Mouse (Mus musculus) kidney, embryonic 16.5 days (tissue): ENCODE measurements at regions not wholly inside any gene's neighbourhood (a gene's known extent, or its start where the extent isn't known, plus 50 kb on each side); places are given as distances from the start of the nearest gene placed in this dataset.

ENCODE experiments used
- ATAC-seq: fragments of 200-750 bp; cut with Nextera tagmentation; 2 replicates; pipeline ENCODE4 v1.8.0; 2017; ENCODE audit warnings: moderate TSS enrichment; ENCODE audit not compliant: low FRiP score, low TSS enrichment
- H3K27ac ChIP-seq: fragments of 300-500 bp; sonication (generic); 2 replicates; pipeline ENCODE4 v1.5.1; 2014; ENCODE audit warnings: low read length
- H3K27me3 ChIP-seq: fragments of 300-500 bp; sonication (generic); 2 replicates; pipeline ENCODE4 v1.6.1; 2014; ENCODE audit warnings: low read length, control low read depth, mixed read lengths; ENCODE audit not compliant: insufficient read depth
- H3K36me3 ChIP-seq: fragments of 300-500 bp; sonication (generic); 2 replicates; pipeline ENCODE4 v1.6.1; 2014; ENCODE audit warnings: low read length, control low read depth, mixed read lengths; ENCODE audit not compliant: insufficient read depth
- H3K4me1 ChIP-seq: fragments of 300-500 bp; sonication (generic); 2 replicates; pipeline ENCODE4 v1.6.1; 2014; ENCODE audit warnings: low read length, control low read depth, mixed read lengths; ENCODE audit not compliant: insufficient read depth
- H3K4me2 ChIP-seq: fragments of 300-500 bp; sonication (generic); replicated peaks from 2 replicates; pipeline ENCODE4 v1.6.1; 2014; ENCODE audit warnings: low read depth, low read length
- H3K4me3 ChIP-seq: fragments of 300-500 bp; sonication (generic); 2 replicates; pipeline ENCODE4 v1.5.1; 2014; ENCODE audit warnings: mild to moderate bottlenecking, low read length
- H3K9ac ChIP-seq: fragments of 300-500 bp; sonication (generic); replicated peaks from 2 replicates; pipeline ENCODE4 v1.6.1; 2014; ENCODE audit warnings: low read length
- H3K9me3 ChIP-seq: fragments of 300-500 bp; sonication (generic); 2 replicates; pipeline ENCODE4 v1.6.1; 2016; ENCODE audit warnings: low read length, control low read depth
- WGBS: fragments of 180-500 bp; shearing (Covaris S2); extraction: QIAGEN DNeasy Blood & Tissue Kit; methylation state at CpG from one replicate; pipeline ENCODE4 v1.1.7; 2014; 5-methylcytosine and 5-hydroxymethylcytosine counted together

- Histone ChIP-seq H3K9ac (no peak overlapping the region), H3K4me1 (peaks cover 5% of the 10 kb centered on the region), H3K4me2 (no peak overlapping the region), H3K9me3 (no peaks in the 10 kb centered on the region), H3K36me3 (no peaks in the 10 kb centered on the region), H3K4me3 (no peak overlapping the region), H3K27ac (no peak overlapping the region), H3K27me3 (no peaks in the 10 kb centered on the region)
- 74% methylated on average over 10 of the region's 10 CpGs for WGBS
- ATAC-seq: no peak
Observed at GRCm38 (mm10) chr9:71017396-71018179, 65.6 kb upstream of the Lipc start.

DNA sequence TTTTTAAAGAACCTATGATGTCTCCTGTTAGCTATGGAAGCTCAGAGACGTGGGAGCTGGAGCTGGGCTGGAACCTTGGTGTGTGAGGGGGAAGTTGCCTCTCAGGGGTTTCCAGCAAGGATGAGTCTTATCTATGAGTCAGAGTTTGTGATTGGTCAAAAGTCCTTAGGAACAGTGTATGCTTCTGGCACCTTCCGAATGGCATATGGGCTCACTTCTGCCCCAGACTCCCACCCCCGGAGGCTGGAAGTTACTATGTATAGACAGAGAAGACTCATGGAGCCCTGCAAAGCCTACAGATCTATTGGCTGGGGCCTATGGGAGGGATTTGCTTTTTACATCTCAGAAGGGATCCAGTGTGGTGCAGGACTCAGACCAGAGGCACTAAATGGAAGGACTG, 63.9 kb upstream of the Lipc start:
- no peak for ATAC-seq
- H3K4me1 ChIP-seq: peaks cover 12% of the 10 kb centered on the region

DNA sequence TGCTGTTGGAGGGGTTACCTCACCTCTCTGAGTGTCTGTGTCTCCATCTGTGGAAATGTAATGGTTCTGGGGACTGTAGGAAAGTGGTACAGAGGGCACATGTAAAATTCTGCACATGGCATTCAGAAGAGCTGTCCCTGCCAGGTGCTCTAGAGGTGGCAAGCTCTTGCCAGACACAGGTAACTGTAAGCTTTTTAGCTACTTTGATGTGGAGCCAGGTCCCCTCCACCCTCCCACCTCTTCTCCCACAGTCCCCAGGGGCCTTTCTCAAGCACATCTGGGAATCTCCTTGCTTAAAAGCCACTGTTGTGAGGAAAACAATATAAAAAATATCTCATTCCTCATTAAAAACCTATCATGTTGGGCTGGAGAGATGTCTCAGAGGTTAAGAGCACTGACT, 63.4 kb upstream of the Lipc start:
- Histone ChIP-seq H3K36me3 (no peaks in the 10 kb centered on the region), H3K9ac (no peak overlapping the region)
- no peak for ATAC-seq

More for the DNA sequence above, 63.9 kb upstream of the Lipc start:
- Histone ChIP-seq H3K9me3 (no peaks in the 10 kb centered on the region), H3K36me3 (no peaks in the 10 kb centered on the region), H3K27me3 (no peaks in the 10 kb centered on the region), H3K4me2 (no peak overlapping the region), H3K4me3 (no peak overlapping the region), H3K27ac (no peak overlapping the region), H3K9ac (no peak overlapping the region)
- WGBS: 85% methylated on average over 3 of the region's 3 CpGs

GRCm38 (mm10) chr9:71012399-71012798, 60.4 kb upstream of the Lipc start:
- no peak overlapping the region for H3K4me3 ChIP-seq
- H3K4me2 ChIP-seq: no peak overlapping the region
- H3K27ac ChIP-seq: no peak overlapping the region
- peaks cover 12% of the 10 kb centered on the region for H3K4me1 ChIP-seq
- H3K27me3 ChIP-seq: no peaks in the 10 kb centered on the region
- no peaks in the 10 kb centered on the region for H3K36me3 ChIP-seq
- no peak for ATAC-seq
- H3K9me3 ChIP-seq: no peaks in the 10 kb centered on the region
- 55% methylated on average over 1 of the region's 1 CpGs for WGBS
- no peak overlapping the region for H3K9ac ChIP-seq

More for the DNA sequence above, 63.4 kb upstream of the Lipc start:
- H3K4me2 ChIP-seq: no peak overlapping the region
- H3K4me1 ChIP-seq: peaks cover 12% of the 10 kb centered on the region
- no peaks in the 10 kb centered on the region for H3K9me3 ChIP-seq
- H3K27ac ChIP-seq: no peak overlapping the region
- H3K27me3 ChIP-seq: no peaks in the 10 kb centered on the region
- no peak overlapping the region for H3K4me3 ChIP-seq

- no peak for ATAC-seq
- Histone ChIP-seq H3K36me3 (no peaks in the 10 kb centered on the region), H3K4me3 (no peak overlapping the region), H3K9ac (no peak overlapping the region), H3K4me2 (no peak overlapping the region), H3K27ac (no peak overlapping the region), H3K9me3 (no peaks in the 10 kb centered on the region), H3K27me3 (no peaks in the 10 kb centered on the region), H3K4me1 (no peaks in the 10 kb centered on the region)
- 90% methylated on average over 2 of the region's 2 CpGs for WGBS
Observed at GRCm38 (mm10) chr9:71004631-71005030, 52.6 kb upstream of the Lipc start.
